Mouse (Mus musculus): ENCODE data around the gene Phox2a.

- TF ChIP-seq CTCF (IDR thresholded peaks at IDR 0.05; ENCODE audit: extremely low read depth, insufficient read depth, insufficient read length, insufficient replicate concordance) = no peak
- TF ChIP-seq POLR2A (IDR thresholded peaks at IDR 0.05; ENCODE audit: low read depth, low read length) = no peak
Measured at GRCm38 (mm10) chr7:101869163-101869500, 51.0 kb downstream of the Phox2a start.

Measured in spleen, adult 2 months (tissue).